Mouse (Mus musculus) frontal cortex, adult 2 months (tissue): Measurements from ENCODE around the gene Ror1. TPM values are rescaled to one million over a fixed set of nuclear protein-coding genes. Genes with fewer than 3 reads are reported as not detected.

Experiments used
- DNase-seq, 2 experiments: peaks; one replicate each; pipeline ENCODE4 v3.0.0; 2022; ENCODE audit warnings: low spot score in 1 of 2; ENCODE audit errors: extremely low spot score in 1 of 2
- polyA plus RNA-seq: library from polyadenylated mRNA; depleted of rRNA; stranded (reverse); fragments of >200 nt; gene quantifications from 2 replicates; pipeline ENCODE4 v1.2.3, GENCODE M21; 2012

Gene Ror1
- polyA plus RNA-seq, 1 experiment = 0.98 TPM

DNA sequence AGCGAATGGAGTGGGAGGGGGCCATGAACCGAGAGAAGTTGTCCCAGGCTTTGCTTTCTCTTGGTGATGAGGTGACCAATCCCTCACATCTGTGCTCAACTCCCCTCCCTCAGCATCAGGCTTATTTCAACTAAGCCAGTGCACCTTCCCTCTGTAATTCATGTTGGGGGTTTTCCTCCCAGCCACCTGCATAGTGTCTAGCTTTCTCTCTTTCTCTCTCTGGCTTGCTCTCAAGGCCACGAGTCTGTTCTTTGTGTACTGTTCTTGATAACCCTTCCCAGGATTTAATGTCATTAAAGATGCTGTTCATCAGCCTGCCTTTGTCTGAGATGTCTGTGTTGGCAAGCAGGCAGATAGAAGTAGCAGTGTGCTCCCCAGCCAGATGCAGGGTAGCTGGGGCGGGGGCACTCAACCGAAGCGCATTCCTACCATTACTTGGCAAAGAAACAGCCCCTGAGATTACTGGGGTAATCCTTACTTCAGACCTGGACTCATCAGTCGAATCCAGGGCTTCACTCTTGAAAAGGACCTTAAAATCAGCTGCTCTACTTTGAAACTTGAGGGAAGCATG is 59.1 kb downstream of the Ror1 start:
- DNase-seq = no peak

DNA sequence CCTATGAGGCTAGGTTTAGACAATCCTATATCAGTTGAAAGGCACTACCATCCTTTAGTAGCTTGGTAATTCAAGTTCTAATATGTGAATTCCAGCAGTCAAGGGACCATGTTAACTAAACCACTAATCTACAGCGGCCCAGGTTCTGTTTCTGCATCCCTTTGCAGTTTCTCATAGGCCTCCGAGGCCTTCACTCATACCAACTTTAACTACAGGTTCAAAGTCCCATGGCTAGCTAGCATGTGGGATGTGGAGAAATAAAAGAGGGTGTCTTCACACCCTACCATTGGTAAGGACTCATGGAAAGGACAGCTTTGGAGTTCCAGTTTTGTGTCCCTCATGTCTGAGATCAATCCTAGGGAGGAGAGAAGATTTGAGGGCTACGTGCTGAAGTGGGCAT is 60.1 kb downstream of the Ror1 start:
- DNase-seq = no peak

DNA sequence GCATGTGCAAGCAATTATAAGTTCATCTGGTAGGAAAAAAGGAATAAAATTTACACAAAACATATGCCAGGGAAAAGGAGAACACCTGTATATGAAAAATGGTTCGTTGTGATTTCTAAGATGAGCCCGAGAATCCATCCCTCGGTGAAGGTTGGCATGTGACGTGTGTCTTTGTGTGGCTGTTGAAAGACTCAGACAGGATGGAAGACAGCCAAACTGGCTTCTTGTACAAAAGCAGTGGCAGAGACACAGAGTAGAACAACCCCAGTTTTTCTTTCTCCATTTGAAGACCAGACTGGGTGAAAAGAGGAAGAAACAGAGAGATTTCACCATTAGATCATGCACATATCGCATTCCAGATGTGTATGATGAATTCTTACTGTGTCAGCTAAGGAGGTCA is 62.8 kb downstream of the Ror1 start:
- peak in 1 of 2 experiments; percentile 10 for DNase-seq

DNA sequence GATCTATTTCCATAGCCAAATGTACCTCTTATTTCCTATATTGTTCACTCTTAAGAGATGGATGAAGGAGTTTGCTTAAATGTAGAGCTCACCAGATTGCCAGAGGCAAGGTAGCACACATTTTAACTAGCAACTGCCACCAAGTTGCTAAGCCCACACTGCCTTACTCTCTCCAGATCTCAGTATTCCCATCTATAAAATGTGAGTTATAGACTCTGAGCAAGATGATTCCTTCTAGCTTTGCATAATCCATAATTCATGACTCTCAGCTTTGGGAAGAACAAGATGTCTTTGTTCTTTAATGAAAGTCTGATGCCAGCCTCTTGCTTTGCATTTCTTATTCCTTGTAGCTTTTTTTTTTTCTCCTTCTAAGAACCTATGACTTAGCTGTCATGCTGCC is 64.6 kb downstream of the Ror1 start:
- peak in 1 of 2 experiments; percentile 8 for DNase-seq

DNA sequence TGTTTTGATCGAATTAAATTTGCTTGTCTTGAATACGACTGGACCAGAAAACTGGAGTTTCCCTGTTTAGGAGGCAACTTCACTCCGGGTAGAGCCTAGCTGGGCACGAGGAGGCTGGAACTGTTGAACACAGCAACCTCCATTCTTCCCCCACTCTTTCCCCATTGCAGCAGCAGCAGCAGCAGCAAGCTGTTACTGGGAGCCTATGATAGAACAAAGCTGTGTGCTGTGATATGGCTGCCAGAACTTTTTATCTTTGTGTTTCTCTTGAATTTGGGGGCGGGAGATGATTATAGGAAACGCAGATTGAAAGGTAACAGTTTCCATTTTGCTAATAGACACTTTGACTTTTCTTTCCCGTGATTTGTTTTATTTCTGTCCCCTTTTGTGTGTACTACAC is 70.2 kb downstream of the Ror1 start:
- no peak for DNase-seq

DNA sequence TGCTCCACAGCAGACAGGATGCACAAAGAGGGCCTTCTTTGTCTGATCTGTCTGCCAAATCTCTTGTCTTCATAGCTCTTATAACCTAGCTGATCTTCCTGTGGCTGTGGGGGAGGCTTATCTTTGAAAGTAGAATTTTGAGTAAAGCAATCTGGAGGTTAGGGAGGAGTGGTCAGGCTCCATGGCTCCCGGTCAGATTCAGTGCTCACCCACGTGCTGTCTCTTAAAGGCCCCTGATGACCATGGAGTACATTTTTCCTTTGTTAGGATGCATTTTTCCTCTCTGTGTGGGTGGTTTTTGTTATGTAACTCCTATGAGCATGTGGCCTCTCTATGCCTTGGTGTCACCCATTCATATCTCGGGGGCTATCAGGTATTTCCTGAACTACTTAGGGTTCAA is 71.3 kb downstream of the Ror1 start:
- no peak for DNase-seq

DNA sequence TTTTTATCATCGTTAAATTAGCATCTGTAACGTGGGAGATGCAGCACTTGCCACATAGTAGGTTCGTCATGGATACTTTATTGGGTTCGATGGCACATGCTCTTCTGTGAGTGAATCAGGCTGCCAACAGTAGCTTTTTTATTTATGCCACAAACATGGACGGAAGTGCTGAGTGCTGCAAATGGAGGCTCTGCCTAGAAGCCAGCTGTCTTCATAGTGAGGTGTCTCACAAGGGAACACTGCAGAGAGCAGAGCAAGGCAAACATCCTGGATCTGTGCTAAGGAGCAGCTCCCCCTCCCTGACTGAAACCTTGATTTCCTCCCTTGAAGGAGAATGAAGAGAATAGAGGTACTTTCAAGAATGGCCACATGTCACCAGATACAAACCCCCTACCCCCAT is 74.1 kb downstream of the Ror1 start:
- DNase-seq = peak in 1 of 2 experiments; percentile 20

DNA sequence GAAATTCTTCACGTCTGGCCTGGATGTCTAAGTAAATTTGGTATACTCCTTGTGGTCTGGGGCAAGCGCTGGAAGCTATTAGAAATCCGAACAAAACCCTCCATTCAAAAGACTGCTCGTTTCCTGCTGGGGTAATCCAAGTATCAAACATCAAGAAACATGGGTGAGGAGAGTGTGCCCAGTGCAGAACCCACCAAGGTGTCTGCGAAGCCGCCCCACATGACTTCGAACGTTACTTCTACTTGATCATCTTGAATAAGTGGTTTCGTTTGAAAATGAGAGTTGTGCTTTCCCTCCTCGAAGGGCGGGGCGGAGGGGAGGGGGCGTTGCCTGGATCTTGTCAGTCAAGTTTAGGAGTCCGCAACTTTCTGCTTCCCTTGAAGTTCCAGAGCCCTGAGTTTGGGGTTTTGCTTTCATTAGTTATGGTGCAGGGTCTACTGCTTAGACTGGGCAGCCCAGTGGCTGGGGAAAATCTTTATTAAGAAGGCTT is 74.6 kb downstream of the Ror1 start:
- no peak for DNase-seq

DNA sequence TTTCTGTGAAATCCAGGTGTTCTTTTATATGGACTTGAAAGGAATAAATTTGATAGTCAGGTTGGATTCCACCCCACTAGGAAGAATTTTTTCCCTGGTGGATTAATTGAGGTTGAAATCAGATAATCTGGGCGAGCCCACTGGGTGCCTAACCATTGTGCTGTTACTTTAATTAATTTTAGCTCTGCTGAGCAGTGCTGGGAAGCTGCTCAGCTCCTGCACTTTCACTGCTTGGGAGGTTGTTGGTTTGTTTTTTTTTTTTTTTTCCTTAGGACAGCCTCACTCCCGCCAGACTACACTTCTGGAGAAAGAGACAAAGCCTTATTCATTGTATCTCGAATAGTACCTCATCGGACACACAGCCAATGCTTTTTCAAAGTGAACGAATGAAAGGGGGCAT is 75.2 kb downstream of the Ror1 start:
- DNase-seq = no peak

DNA sequence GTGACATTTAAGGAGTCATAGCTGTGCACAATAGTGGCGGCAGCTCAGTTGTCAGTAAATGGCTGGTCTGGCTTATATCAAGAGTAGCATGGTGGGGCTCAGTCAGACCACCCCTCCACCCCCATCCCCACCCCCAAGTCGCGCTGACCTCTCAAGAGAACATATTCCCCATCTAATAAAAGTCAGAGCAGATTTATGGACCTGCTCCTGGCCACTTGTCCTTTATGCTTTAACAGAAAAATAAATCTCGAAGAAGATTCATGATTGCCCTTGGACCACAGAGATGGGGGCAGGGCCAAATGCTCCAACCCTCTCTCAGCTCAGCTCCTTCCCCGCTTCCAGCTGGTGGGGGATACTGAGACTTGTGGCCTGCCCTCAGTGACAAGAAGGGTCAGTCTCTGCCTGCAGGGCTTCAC is 75.9 kb downstream of the Ror1 start:
- DNase-seq = no peak

DNA sequence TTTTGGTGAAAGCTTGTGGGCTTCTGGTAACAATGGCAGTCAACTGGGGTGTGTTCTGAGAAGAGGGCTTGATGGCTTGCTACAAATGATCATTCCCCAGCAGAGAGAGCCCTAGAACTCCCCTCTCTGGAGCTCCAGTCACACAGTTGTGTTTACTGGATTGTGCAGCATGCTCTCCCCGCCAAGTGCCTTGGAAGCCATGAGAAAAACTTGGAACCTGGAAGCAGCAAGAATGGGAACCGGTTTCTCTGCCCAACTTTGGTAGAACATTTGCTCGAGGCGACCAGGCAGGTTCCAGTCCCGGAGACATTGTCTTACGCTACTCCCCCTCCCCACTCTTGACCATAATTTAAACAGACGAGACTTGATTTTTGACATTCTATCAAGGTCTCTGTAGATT is 80.0 kb downstream of the Ror1 start:
- no peak for DNase-seq

DNA sequence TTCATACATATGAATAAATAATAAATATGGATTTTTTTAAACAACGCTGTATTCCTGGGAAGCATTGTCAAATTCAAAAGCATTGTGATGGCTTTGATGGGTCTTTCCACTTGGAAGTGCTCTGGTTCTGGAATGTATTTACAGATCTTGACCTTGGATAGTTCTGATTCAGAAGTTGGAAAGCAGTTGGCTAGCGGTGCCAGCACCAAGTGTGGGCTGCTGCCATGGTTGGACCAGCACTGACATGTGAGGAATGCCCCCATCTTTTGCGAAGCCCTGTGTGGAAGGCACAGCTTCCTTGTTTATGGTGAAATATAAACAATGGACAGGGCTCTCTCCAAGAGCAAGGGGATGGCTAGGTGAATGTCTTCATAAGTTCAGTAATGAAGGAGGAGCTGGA is 82.7 kb downstream of the Ror1 start:
- DNase-seq = no peak

DNA sequence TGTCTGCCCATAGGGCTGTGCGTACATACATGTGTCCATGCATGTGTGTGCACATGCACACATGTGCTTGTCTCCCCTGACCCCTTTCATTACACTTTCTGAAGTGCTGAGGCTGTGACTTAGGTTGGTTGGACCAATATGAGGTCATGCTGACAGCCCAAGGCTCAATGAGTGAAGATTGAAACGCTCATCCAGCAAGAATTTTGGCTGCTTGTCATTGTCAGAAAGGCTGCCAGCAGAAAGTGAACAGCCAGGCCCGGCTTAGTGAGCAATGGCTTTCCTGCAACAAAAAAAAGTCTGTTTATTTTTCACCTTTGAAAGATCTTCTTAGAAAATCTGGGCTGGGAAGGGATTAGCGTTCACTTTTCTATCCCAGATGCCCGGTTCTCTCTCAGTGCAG is 86.1 kb downstream of the Ror1 start:
- DNase-seq = no peak

DNA sequence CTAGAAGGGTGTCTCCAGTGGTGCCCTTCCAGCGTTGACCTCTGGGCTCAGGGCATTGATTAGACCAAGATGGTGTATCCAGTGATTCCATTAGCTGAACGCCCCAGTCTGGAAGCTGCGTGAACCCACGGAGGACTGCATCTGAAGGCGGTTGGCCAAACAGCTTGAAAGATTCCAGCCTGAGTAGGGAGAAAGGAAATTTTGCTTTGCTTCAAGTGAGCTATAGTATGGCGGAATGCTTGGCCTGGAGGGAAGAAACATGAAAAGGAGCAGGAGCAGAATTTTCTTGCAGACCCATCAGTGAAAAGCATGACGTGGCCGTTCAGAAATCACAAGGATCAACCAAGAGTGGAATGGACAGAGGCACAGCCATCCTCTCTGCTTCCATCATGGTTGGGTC is 91.2 kb downstream of the Ror1 start:
- DNase-seq = no peak

DNA sequence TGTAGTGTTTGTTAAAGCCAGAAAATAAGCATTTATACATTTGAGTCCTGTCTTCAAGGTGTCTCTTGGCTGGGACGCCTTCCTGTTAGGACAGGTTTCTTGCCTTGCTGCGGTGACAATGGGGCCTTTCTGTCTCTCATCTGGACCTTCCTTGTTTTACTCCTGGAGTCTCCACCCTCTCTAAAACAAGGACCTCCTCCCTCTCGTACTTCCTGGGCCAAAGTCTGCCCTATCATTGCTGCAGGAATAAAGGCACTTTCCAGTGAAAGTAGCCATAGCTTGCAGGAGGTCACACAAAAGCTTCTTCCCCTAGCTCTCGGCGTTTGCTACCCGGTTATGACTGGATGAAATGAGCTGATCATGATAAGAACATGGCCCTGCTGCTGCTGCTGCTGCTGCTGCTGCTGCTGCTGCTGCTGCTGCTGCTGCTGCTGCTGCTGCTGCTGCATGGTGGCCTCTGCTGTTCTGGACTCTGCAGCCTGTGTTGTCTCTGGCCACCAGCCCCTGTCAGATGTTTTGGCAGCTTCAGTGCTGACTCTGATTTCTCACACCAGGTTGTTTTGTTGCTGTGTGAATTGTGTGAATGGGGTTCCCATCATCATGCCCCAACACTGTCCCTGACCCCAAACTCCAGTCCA is 92.1 kb downstream of the Ror1 start:
- DNase-seq = no peak

DNA sequence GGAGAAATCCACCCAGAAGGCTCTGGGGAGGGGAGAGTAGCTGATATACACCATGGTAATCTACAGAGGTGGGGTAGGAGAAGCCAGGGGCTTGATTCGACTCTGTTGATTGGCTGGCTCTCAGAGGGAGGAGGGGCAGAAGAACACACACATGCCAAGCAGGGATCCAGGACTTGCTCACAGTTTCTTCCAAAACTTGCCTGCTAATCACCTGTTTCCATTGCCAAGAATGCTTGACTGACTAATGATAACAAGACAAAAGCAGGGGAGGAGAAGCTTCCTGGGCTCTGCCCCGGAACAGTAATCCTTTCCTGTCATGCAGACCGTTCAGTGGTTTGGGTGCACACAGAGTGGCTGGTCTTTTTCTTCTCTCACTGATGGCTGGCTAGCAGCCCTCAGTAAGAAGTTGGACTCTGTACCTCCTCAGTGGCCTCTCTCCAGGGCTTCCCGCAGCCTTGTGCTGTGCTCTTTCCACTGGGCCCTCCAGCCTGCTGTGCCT is 92.7 kb downstream of the Ror1 start:
- DNase-seq = no peak

DNA sequence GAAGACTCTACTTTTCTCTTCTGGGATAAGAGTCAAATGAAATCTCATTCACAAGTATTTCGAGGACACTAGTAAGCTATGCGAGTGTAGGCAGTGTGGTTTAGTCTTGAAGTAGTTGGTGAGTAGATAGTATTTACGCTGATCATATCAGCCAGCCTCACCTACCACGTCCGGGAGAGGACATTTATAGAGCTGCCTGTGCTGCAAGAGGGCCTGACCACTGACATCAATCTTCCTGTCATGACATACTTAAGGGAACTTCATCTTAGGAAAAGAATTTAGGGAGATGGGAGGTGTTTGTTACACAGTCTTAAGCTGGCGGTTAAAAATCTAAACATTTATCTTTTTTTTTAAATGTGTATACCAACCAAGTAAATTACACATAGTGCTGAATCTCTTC is 95.9 kb downstream of the Ror1 start:
- DNase-seq = no peak

DNA sequence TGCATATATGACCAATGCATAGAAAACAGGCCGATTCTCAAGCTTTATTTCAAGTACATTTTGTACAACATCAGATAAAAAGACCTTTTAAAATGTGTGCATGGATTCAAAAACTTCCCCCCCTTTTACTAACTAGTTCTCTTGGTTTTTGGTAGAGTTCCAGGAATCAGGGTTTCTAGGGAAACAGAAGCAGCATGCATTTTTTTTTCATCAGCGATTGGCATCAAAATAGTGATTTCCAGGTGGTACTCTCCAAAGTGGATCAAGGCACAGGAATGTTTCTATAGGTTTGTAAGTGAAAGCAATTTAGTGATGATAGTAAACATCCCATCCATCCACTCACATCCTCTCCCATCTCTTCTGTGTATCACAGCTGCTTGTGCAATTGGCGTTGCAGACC is 98.5 kb downstream of the Ror1 start:
- no peak for DNase-seq

DNA sequence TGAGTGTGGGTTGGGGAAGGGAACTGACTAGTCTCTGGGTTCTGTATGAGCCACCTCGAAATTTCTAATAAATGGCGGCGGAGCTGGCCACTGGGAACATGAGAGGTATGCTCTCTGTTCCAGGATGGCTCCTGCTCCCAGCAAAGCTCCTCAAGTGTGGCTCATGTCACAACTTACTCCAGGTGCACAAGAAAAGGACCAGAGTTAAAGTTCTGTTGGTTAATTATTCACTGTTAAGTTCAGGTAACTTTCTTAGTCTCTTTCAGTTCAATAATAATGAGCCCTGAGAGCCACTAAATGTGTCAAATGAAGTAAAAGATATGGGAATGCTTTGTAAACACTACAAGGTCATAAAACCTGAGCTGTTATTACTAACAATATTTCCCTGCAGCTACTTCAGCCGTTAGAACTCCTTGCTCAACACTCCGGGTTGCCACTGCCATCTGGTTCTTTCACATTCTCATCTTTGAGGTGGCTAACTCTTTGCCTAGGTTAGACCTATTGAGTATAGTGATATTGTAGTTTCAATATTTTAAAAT is 100.7 kb downstream of the Ror1 start:
- DNase-seq = no peak

DNA sequence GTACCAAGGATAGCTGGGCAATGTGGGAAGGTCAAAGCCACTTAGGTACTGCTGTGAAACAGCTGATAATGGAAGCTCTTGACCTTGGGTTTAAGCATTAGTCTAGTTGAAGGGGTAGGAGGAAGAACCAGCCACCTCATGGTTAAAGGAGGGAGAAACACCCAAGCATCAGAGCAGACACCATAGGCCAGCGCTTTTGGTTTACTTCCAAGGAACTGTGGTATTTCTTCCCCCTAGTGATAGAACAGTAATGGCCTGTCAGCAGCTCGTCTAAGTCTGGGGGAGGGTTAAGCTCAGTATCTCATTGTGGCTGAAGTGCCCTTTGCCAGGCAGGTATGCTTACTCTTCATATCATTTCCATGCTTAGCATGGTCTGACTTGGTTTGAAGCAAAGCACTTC is 102.7 kb downstream of the Ror1 start:
- no peak for DNase-seq

DNA sequence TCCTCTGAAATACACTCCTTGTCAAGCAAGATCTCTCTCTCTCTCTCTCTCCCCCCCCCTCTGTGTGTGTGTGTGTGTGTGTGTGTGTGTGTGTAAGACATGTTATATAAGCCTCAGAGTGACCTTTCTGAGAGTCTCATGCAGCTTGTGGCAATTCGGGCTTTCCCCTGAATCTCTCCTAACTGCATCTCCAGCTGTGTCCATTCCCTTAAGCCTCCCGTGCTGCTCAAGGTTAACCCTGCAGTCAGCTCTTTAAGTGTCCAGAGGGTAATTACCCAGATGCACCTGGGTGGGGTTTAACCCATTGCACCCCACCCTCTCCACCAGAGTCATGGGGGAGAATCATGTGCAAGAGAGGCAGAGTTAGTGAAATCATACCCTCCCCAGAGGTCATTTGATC is 105.7 kb downstream of the Ror1 start:
- DNase-seq = no peak

DNA sequence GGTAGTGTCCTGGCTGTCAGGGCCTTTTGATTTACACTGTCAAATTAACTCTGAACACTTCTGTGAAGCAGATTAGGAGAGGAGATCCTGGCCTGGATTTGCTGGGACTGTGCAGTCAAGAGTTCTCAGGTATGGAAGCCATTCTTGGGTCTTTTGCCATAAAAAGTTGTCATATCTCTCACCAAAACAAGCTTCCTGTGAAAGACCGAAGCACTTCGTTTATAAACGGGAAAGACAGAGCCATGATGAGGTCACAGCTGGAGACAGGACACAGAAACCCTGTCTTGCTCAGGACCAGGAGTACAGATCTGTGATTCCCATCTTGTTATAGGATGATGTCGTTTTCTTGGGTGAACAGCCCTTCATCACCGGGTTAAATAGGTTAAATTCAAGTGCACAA is 107.5 kb downstream of the Ror1 start:
- no peak for DNase-seq
